Mouse (Mus musculus): ENCODE data around the gene Neu1.
"Not testable (repeated sequence)": the region's sequence is repeated elsewhere in the genome, so short reads cannot be mapped to it uniquely, and the experiment has no call there.

Gene Neu1

GRCm38 (mm10) chr17:34948721-34949552, 17.9 kb downstream of the Neu1 start:
- not testable (repeated sequence) for DNase-seq

GRCm38 (mm10) chr17:34949553-34949969, 18.5 kb downstream of the Neu1 start:
- DNase-seq, result no peak

- no peak for DNase-seq
Measured at GRCm38 (mm10) chr17:34950514-34951455, 19.7 kb downstream of the Neu1 start.

- DNase-seq, result no peak
Measured at GRCm38 (mm10) chr17:34951636-34952377, 20.8 kb downstream of the Neu1 start.

- peak; percentile 77 to 82 for DNase-seq
Measured at GRCm38 (mm10) chr17:34952378-34953040, 21.5 kb downstream of the Neu1 start.

- no peak for DNase-seq
Measured at GRCm38 (mm10) chr17:34953258-34953657, 22.2 kb downstream of the Neu1 start.

GRCm38 (mm10) chr17:34953904-34954303, 22.9 kb downstream of the Neu1 start:
- no peak for DNase-seq

GRCm38 (mm10) chr17:34954831-34955230, 23.8 kb downstream of the Neu1 start:
- DNase-seq, result no peak

GRCm38 (mm10) chr17:34955884-34956283, 24.8 kb downstream of the Neu1 start:
- DNase-seq, result no peak

- DNase-seq, result no peak
Measured at GRCm38 (mm10) chr17:34956340-34956739, 25.3 kb downstream of the Neu1 start.

- DNase-seq, result not testable (repeated sequence)
Measured at GRCm38 (mm10) chr17:34957291-34957690, 26.2 kb downstream of the Neu1 start.

GRCm38 (mm10) chr17:34957966-34958365, 26.9 kb downstream of the Neu1 start:
- not testable (repeated sequence) for DNase-seq

GRCm38 (mm10) chr17:34958734-34959129, 27.7 kb downstream of the Neu1 start:
- DNase-seq, result not testable (repeated sequence)

- peak; percentile 77 to 86 for DNase-seq
Measured at GRCm38 (mm10) chr17:34959130-34959778, 28.2 kb downstream of the Neu1 start, which contains the start of gene Hspa1b. Hspa1b (minus strand) TSS chr17:34959238.

- DNase-seq, result no peak
Measured at GRCm38 (mm10) chr17:34959881-34960515, 28.9 kb downstream of the Neu1 start.

GRCm38 (mm10) chr17:34960702-34961493, 29.8 kb downstream of the Neu1 start:
- DNase-seq, result no peak

- DNase-seq, result no peak
Measured at GRCm38 (mm10) chr17:34962125-34962524, 31.1 kb downstream of the Neu1 start.

- no peak for DNase-seq
Measured at GRCm38 (mm10) chr17:34962841-34963240, 31.8 kb downstream of the Neu1 start.

- no peak for DNase-seq
Measured at GRCm38 (mm10) chr17:34964640-34965049, 33.6 kb downstream of the Neu1 start.

GRCm38 (mm10) chr17:34965627-34966026, 34.6 kb downstream of the Neu1 start:
- DNase-seq, result no peak

Measured in cerebellum, postnatal 36 days (tissue).